26 mouse cellular contexts compared by ENCODE assay signal in the genomic region with DNA sequence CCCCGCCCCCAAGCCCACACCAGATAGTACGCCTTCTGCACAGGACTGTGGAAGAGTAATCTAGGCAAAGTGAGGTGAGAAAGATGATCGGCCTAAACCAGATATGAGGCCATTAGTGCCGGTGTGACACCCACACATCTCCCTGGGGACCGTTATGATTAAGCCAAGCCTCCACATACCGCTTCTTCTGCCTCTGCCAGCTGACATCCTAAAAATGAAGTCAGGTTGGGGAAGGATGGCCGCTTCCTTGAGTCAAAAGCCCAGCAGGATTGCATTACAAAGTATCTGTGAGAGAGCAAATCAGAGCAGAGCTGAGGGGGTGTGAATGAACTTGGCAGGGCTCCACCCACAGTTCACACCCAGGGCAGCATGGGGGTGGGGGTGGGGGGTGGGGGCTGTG. TPM values are rescaled to one million over a fixed set of nuclear protein-coding genes. Genes with fewer than 3 reads are reported as not detected.
DNase-seq lines count a peak whose midpoint lies in the region; ATAC-seq and TF ChIP-seq lines count a peak whose summit lies in the region.
"Had no signal": no experiment of that assay in that cellular context is flagged by ENCODE, and none has a peak within 500 bp of the region (broad histone marks: within the 10 kb centered on the region; RNA-seq: fewer than 3 reads in every experiment).

No protein-coding gene starts in this region.

- dilution Hi-C loops in CH12.LX (cut with MboI; ENCODE audit: extremely low pct_ligation_motif_present, extremely low pct_unique_long_range_greater_than_20kb, low sequenced_read_pairs): no loop called here

- H3K27me3 ChIP-seq in intestine, embryonic 15.5 days (replicated peaks): no peaks in the 10 kb centered on the region
- no peaks in the 10 kb centered on the region for H3K27me3 ChIP-seq in intestine, postnatal 0 days (replicated peaks; ENCODE audit: control insufficient read depth, insufficient read depth, low read length)
- H3K27me3 ChIP-seq in midbrain, postnatal 0 days (ENCODE audit: insufficient read depth, low read length): no peaks in the 10 kb centered on the region
- no peaks in the 10 kb centered on the region; the same call in 1 of the 2 replicates for H3K27me3 ChIP-seq in midbrain, embryonic 13.5 days
- H3K27me3 ChIP-seq in CH12.LX (replicated peaks): no peaks in the 10 kb centered on the region
- H3K27me3 ChIP-seq in embryonic facial prominence, embryonic 10.5 days (replicated peaks; ENCODE audit: low read depth, poor library complexity, severe bottlenecking): no peaks in the 10 kb centered on the region
- H3K27me3 ChIP-seq: limb, embryonic 15.5 days had no signal

- TF ChIP-seq RAD21 in CH12.LX (IDR thresholded peaks at IDR 0.05; ENCODE audit: low read depth, low read length): no peak

- H3K36me3 ChIP-seq in intestine, embryonic 15.5 days: no peaks in the 10 kb centered on the region
- H3K36me3 ChIP-seq in intestine, postnatal 0 days (ENCODE audit: control insufficient read depth, insufficient read depth): no peaks in the 10 kb centered on the region
- no peaks in the 10 kb centered on the region for H3K36me3 ChIP-seq in midbrain, postnatal 0 days (ENCODE audit: insufficient read depth, low read length)
- H3K36me3 ChIP-seq in midbrain, embryonic 13.5 days: no peaks in the 10 kb centered on the region
- no peaks in the 10 kb centered on the region for H3K36me3 ChIP-seq in CH12.LX (replicated peaks in 1 of 2; ENCODE audit: control insufficient read depth in 1 of 2, insufficient read depth in 1 of 2, low read length in 1 of 2)
- no peaks in the 10 kb centered on the region for H3K36me3 ChIP-seq in embryonic facial prominence, embryonic 10.5 days (replicated peaks)
- H3K36me3 ChIP-seq: heart, embryonic 15.5 days; limb, embryonic 15.5 days; midbrain, embryonic 12.5 days had no signal

- H3K4me3 ChIP-seq in intestine, embryonic 15.5 days (replicated peaks): no peak overlapping the region
- H3K4me3 ChIP-seq in intestine, postnatal 0 days (ENCODE audit: low read depth, low read length): no peak overlapping the region
- H3K4me3 ChIP-seq in midbrain, postnatal 0 days (ENCODE audit: low read depth, low read length): no peak overlapping the region
- no peak overlapping the region for H3K4me3 ChIP-seq in midbrain, embryonic 13.5 days (replicated peaks)
- H3K4me3 ChIP-seq in CH12.LX (replicated peaks in 1 of 3; ENCODE audit: low read depth in 2 of 3, low read length in 2 of 3, poor library complexity in 1 of 3): no peak overlapping the region
- H3K4me3 ChIP-seq in embryonic facial prominence, embryonic 10.5 days: no peak overlapping the region
- H3K4me3 ChIP-seq: erythroblast, embryonic 14.5 days; heart, embryonic 15.5 days; limb, embryonic 15.5 days; midbrain, embryonic 12.5 days had no signal

- TF ChIP-seq CTCF in intestine, postnatal 0 days (IDR thresholded peaks at IDR 0.05; ENCODE audit: low read depth): no peak
- TF ChIP-seq CTCF in midbrain, postnatal 0 days (IDR thresholded peaks at IDR 0.05): no peak
- TF ChIP-seq CTCF in CH12.LX (conservative IDR thresholded peaks at IDR 0.05 in 1 of 2, IDR thresholded peaks at IDR 0.05 in 1 of 2; ENCODE audit: low read depth in 2 of 2, low read length in 2 of 2): no peak

- no peaks in the 10 kb centered on the region for H3K9me3 ChIP-seq in intestine, embryonic 15.5 days
- H3K9me3 ChIP-seq in intestine, postnatal 0 days (ENCODE audit: control insufficient read depth): no peaks in the 10 kb centered on the region
- H3K9me3 ChIP-seq in midbrain, postnatal 0 days (ENCODE audit: low read length): no peaks in the 10 kb centered on the region
- no peaks in the 10 kb centered on the region for H3K9me3 ChIP-seq in midbrain, embryonic 13.5 days
- no peaks in the 10 kb centered on the region for H3K9me3 ChIP-seq in CH12.LX (replicated peaks; ENCODE audit: low read length)
- no peaks in the 10 kb centered on the region for H3K9me3 ChIP-seq in embryonic facial prominence, embryonic 10.5 days
- H3K9me3 ChIP-seq: heart, embryonic 15.5 days; limb, embryonic 15.5 days; midbrain, embryonic 12.5 days had no signal

- WGBS in intestine, embryonic 15.5 days: 29% methylated on average over 7 of the region's 7 CpGs
- 31% methylated on average over 7 of the region's 7 CpGs for WGBS in intestine, postnatal 0 days
- WGBS in midbrain, postnatal 0 days: 49% methylated on average over 7 of the region's 7 CpGs
- 55% methylated on average over 7 of the region's 7 CpGs for WGBS in midbrain, embryonic 13.5 days
- whole genome bisulfite sequencing in embryonic facial prominence, embryonic 10.5 days: 56% methylated on average over 7 of the region's 7 CpGs

- 0 out of 2 replicates have a peak, but pooled peaks have one; percentile 31 for ATAC-seq in intestine, embryonic 15.5 days
- no peak for ATAC-seq in intestine, postnatal 0 days
- no peak for ATAC-seq in midbrain, postnatal 0 days (ENCODE audit: low FRiP score)
- no peak for ATAC-seq in midbrain, embryonic 13.5 days
- ATAC-seq: forebrain, embryonic 16.5 days; liver, postnatal 0 days had no signal

- H3K4me1 ChIP-seq in intestine, embryonic 15.5 days (replicated peaks): no peaks in the 10 kb centered on the region
- H3K4me1 ChIP-seq in intestine, postnatal 0 days (replicated peaks; ENCODE audit: control insufficient read depth, insufficient read depth, low read length): no peaks in the 10 kb centered on the region
- H3K4me1 ChIP-seq in midbrain, postnatal 0 days (ENCODE audit: insufficient read depth, low read length): no peaks in the 10 kb centered on the region
- H3K4me1 ChIP-seq in midbrain, embryonic 13.5 days (replicated peaks): no peaks in the 10 kb centered on the region
- peaks cover 0 to 10% of the 10 kb centered on the region in 2 experiments; a peak in 2 of 4 replicates for H3K4me1 ChIP-seq in CH12.LX (ENCODE audit: control insufficient read depth in 1 of 2, insufficient read depth in 2 of 2)
- H3K4me1 ChIP-seq in embryonic facial prominence, embryonic 10.5 days: peaks cover 7% of the 10 kb centered on the region; the same call in 1 of the 2 replicates
- H3K4me1 ChIP-seq: limb, embryonic 15.5 days; midbrain, embryonic 12.5 days had no signal

- no peak for TF ChIP-seq POLR2A in CH12.LX (IDR thresholded peaks at IDR 0.05; ENCODE audit: low read depth, low read length)

- no peaks in the 10 kb centered on the region for H3K79me2 ChIP-seq in CH12.LX (replicated peaks; ENCODE audit: control insufficient read depth, extremely low read depth, insufficient read depth, poor library complexity, severe bottlenecking)

- no peak for TF ChIP-seq EP300 in CH12.LX (IDR thresholded peaks at IDR 0.05; ENCODE audit: low read length)

- H3K9ac ChIP-seq in intestine, embryonic 15.5 days: no peak overlapping the region
- no peak overlapping the region for H3K9ac ChIP-seq in intestine, postnatal 0 days (ENCODE audit: low read depth, low read length)
- no peak overlapping the region for H3K9ac ChIP-seq in midbrain, postnatal 0 days (replicated peaks; ENCODE audit: low read length, poor library complexity, severe bottlenecking)
- H3K9ac ChIP-seq in midbrain, embryonic 13.5 days (replicated peaks): no peak overlapping the region
- H3K9ac ChIP-seq in CH12.LX (ENCODE audit: insufficient read depth, low read depth): no peak overlapping the region
- H3K9ac ChIP-seq: heart, embryonic 15.5 days; limb, embryonic 15.5 days; liver, postnatal 0 days; midbrain, embryonic 12.5 days had no signal

- peak; percentile 11 for DNase-seq in midbrain, postnatal 0 days (ENCODE audit: low spot score)
- DNase-seq in CH12.LX (ENCODE audit: extremely low read depth): peak; percentile 73
- peak; percentile 12 for DNase-seq in embryonic facial prominence, embryonic 10.5 days (ENCODE audit: low spot score)
- DNase-seq in spleen, adult 12 weeks (ENCODE audit: low spot score): no peak
- DNase-seq: adrenal gland, adult 2 months; cerebellum, adult 11 months; cerebellum, postnatal 36 days; layer of hippocampus, postnatal 36 days; liver, postnatal 0 days; right cerebral cortex, postnatal 14 days; thymus, adult 2 months had no signal

- in situ Hi-C loops in CH12.LX (cut with MboI; ENCODE audit: low pct_ligation_motif_present, low pct_unique_long_range_greater_than_20kb, low sequenced_read_pairs): loop anchor here (5.0 to 10.0 kb wide), 2 partner anchors 70 to 512 kb away; partner anchors contain the start of gene Flt3

- H3K4me2 ChIP-seq in intestine, embryonic 15.5 days (replicated peaks): no peak overlapping the region
- no peak overlapping the region for H3K4me2 ChIP-seq in intestine, postnatal 0 days (replicated peaks; ENCODE audit: low read depth)
- H3K4me2 ChIP-seq in midbrain, postnatal 0 days (ENCODE audit: low read depth, low read length, poor library complexity, severe bottlenecking): no peak overlapping the region
- no peak overlapping the region for H3K4me2 ChIP-seq in midbrain, embryonic 13.5 days (replicated peaks)
- no peak overlapping the region for H3K4me2 ChIP-seq in CH12.LX (ENCODE audit: insufficient read depth, low read depth, poor library complexity, severe bottlenecking)
- H3K4me2 ChIP-seq: heart, embryonic 15.5 days; limb, embryonic 15.5 days; midbrain, embryonic 12.5 days had no signal

- H3K27ac ChIP-seq in intestine, embryonic 15.5 days: no peak overlapping the region
- H3K27ac ChIP-seq in intestine, postnatal 0 days (ENCODE audit: low read depth, low read length): no peak overlapping the region
- no peak overlapping the region for H3K27ac ChIP-seq in midbrain, postnatal 0 days (ENCODE audit: low read depth, low read length)
- no peak overlapping the region for H3K27ac ChIP-seq in midbrain, embryonic 13.5 days
- H3K27ac ChIP-seq in CH12.LX (ENCODE audit: insufficient read depth, low read depth): no peak overlapping the region
- no peak overlapping the region for H3K27ac ChIP-seq in embryonic facial prominence, embryonic 10.5 days (replicated peaks)
- H3K27ac ChIP-seq: heart, embryonic 15.5 days; limb, embryonic 15.5 days; macrophage; midbrain, embryonic 12.5 days had no signal

RNA-seq across cellular contexts. Expression of gene Urad, which starts 10.5 kb away (rescaled TPM):
- polyA plus RNA-seq in intestine, embryonic 15.5 days (2015; fragmentation: Nextera tagmentation; extraction: Ambion mirVana): 1.6 and 1.7 TPM in 2 replicates
- polyA plus RNA-seq in intestine, postnatal 0 days (2015; fragmentation: Nextera tagmentation; extraction: Ambion mirVana): 0.95 and 1.1 TPM in 2 replicates
- total RNA-seq in midbrain, postnatal 0 days (2014; rRNA removed): not detected in 2 replicates
- polyA plus RNA-seq in midbrain, postnatal 0 days (2015; fragmentation: Nextera tagmentation; extraction: Ambion mirVana): not detected in 2 replicates
- polyA plus RNA-seq in midbrain, embryonic 13.5 days (2015; fragmentation: Nextera tagmentation; extraction: Ambion mirVana): not detected in 2 replicates
- total RNA-seq in CH12.LX (2012; rRNA removed) (not detected in 2 replicates), CH12.LX (2014; rRNA removed) (not detected in 2 replicates)
- not detected in 2 replicates for polyA plus RNA-seq in CH12.LX (2012; ENCODE audit: insufficient read length, low read depth)
- not detected in 2 replicates for polyA plus RNA-seq in embryonic facial prominence, embryonic 10.5 days (2016; fragmentation: Nextera tagmentation; extraction: Ambion mirVana)
- total RNA-seq: gastrocnemius, adult 18-20 months; hematopoietic stem cell, adult 5-6 weeks; layer of hippocampus, postnatal 36 days; left cerebral cortex, postnatal 25 days; MEL had no signal
- polyA plus RNA-seq: brain, embryonic 14.5 days; erythroblast, embryonic 14.5 days; forebrain, embryonic 16.5 days; gonadal fat pad, adult 2 months; heart, embryonic 15.5 days; limb, embryonic 15.5 days; macrophage; midbrain, embryonic 12.5 days had no signal

RNA-seq across cellular contexts. Expression of gene Cdx2, which starts 25.6 kb away (rescaled TPM):
- 36.0 and 38.2 TPM in 2 replicates for polyA plus RNA-seq in intestine, embryonic 15.5 days (2015; fragmentation: Nextera tagmentation; extraction: Ambion mirVana)
- 35.0 and 38.9 TPM in 2 replicates for polyA plus RNA-seq in intestine, postnatal 0 days (2015; fragmentation: Nextera tagmentation; extraction: Ambion mirVana)
- not detected in 2 replicates for total RNA-seq in midbrain, postnatal 0 days (2014; rRNA removed)
- polyA plus RNA-seq in midbrain, postnatal 0 days (2015; fragmentation: Nextera tagmentation; extraction: Ambion mirVana): not detected in 2 replicates
- polyA plus RNA-seq in midbrain, embryonic 13.5 days (2015; fragmentation: Nextera tagmentation; extraction: Ambion mirVana): not detected in 2 replicates
- not detected in 2 replicates for total RNA-seq in CH12.LX (2012; rRNA removed)
- total RNA-seq in CH12.LX (2014; rRNA removed): not detected in 2 replicates
- polyA plus RNA-seq in CH12.LX (2012; ENCODE audit: insufficient read length, low read depth): not detected in 2 replicates
- not detected in 2 replicates for polyA plus RNA-seq in embryonic facial prominence, embryonic 10.5 days (2016; fragmentation: Nextera tagmentation; extraction: Ambion mirVana)
- total RNA-seq: adrenal gland, adult 2 months; gastrocnemius, adult 18-20 months; layer of hippocampus, postnatal 36 days; left cerebral cortex, postnatal 25 days; MEL had no signal
- polyA plus RNA-seq: adrenal gland, adult 2 months; brain, embryonic 14.5 days; forebrain, embryonic 16.5 days; heart, embryonic 15.5 days; limb, embryonic 15.5 days; liver, postnatal 0 days; macrophage; midbrain, embryonic 12.5 days had no signal

Comparison
In these comparisons a context has a peak if more than half of its experiments do, and no peak if none do; other contexts are left out.
1. RNA of gene Cdx2, which starts 25.6 kb away (polyA plus RNA-seq): 36.0 to 38.2 TPM in intestine, embryonic 15.5 days and 35.0 to 38.9 TPM in intestine, postnatal 0 days; not detected in midbrain, postnatal 0 days, not detected in midbrain, embryonic 13.5 days, not detected in CH12.LX and not detected in embryonic facial prominence, embryonic 10.5 days; every median in the first group is over 10 times any median in the second.